Mouse (Mus musculus) gastrocnemius, adult 18-20 months (tissue): Measurements from ENCODE around the gene Naa80. TPM values are rescaled to one million over a fixed set of nuclear protein-coding genes. Genes with fewer than 3 reads are reported as not detected.
A peak's percentile ranks its signal among the peaks of the same experiment; 100 is the strongest.

Experiments used
- DNase-seq: peaks from one replicate; pipeline ENCODE4 v3.0.0; 2021; ENCODE audit warnings: low spot score
- total RNA-seq, 2 experiments: library from RNA; stranded (reverse); gene quantifications; 2 replicates each; pipeline ENCODE4 v1.2.3; 2021

The Naa80 gene
- total RNA-seq, 2 experiments from 2014 or later: 14.0 to 15.3 TPM

GRCm38 (mm10) chr9:107593101-107593976, 14.7 kb downstream of the Naa80 start:
- DNase-seq: peak; percentile 83

DNA sequence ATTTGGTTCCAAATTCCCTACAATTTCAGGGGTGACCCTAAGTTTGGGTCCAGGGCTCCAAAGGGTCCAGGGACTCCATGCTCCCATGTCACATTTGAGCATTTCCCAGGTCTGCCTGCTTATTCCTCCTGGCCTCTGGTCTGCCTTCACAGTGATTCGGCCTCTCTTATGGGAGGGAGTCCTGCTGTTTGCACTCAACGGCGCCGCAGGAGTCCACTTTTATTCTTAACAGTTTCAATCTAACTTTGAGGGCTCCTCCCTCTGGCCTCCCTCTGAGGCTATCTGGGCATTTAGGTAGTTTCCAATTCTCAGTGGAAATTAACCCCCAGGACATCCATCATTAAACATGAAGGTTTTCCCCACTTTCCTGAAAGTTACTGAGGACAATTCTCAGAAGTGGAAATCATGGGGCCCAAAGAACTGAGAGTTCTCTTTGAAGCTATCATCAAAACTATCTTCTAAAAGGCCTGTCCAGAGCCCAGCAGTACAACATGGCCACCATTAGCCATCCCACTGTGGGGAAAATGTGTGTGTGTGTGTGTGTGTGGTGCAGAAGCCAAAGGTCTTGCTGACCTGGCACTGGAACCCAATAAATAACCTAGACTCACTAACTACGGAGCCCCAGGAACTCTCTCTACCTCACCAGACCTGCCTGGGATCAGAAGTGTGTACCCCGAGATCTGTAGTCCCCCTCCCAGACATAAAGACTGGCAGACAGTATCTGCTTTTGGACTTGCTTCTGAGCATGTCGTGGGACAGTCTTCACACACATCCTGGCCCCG, 15.8 kb downstream of the Naa80 start:
- no peak for DNase-seq

GRCm38 (mm10) chr9:107596619-107597569, 18.2 kb downstream of the Naa80 start:
- DNase-seq: peak; percentile 89

- no peak for DNase-seq
Measured at GRCm38 (mm10) chr9:107598385-107598784, 19.7 kb downstream of the Naa80 start.

GRCm38 (mm10) chr9:107599433-107599832, 20.7 kb downstream of the Naa80 start:
- DNase-seq: no peak

GRCm38 (mm10) chr9:107599842-107600241, 21.2 kb downstream of the Naa80 start:
- DNase-seq: no peak

DNA sequence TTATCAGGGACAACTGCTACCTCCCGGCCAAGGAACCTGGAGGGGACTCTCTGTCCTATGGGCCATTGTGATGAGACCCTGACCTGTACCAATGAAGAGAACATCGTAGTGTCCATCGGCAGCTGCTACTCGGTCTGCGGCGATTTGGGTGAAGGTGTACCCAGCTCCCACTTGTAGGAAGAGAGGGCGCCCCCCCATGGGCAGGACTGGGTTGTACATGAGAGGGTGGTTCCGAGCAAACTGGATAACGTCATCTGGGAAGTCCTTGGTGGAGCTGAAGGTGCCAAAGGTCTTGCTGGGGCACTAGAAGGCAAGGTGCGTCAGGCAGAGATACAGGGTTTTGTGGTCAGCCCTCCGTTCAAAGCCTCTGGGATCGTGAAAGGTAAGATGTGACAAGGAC, 22.1 kb downstream of the Naa80 start:
- no peak for DNase-seq

- DNase-seq: no peak
Measured at GRCm38 (mm10) chr9:107601275-107601674, 22.6 kb downstream of the Naa80 start.

DNA sequence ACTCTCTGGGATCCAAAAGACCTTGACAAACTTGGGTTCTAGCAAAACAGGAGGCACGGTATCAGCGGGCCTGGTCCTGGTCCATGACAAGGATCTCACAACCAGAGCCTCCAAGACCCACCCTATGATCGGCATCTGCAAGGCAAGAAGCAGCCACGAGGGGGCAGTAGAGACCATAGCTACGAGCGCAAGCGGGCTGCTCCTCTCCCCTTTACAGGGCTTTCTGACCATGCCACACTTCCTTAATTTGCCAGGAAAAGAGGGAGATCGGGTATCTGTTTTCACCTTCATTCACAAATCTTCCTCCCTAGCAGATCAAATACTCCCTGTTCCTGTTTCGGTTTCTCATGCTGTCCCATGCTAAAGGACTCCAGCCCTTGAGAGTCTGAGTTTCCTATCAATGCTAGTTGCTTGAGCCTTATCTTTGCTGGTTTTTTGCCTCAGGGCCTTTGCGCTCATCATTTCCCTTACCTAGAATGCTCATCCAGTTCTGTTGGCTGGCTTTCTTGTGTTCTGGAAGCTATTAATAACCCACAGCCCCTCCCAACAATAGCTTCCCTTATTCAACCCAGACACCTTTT, 23.5 kb downstream of the Naa80 start:
- peak; percentile 95 for DNase-seq

GRCm38 (mm10) chr9:107603251-107603650, 24.6 kb downstream of the Naa80 start:
- DNase-seq: no peak

GRCm38 (mm10) chr9:107605041-107605661, 26.5 kb downstream of the Naa80 start:
- no peak for DNase-seq

GRCm38 (mm10) chr9:107606591-107606990, 27.9 kb downstream of the Naa80 start:
- peak; percentile 62 for DNase-seq

- DNase-seq: no peak
Measured at GRCm38 (mm10) chr9:107607036-107607435, 28.3 kb downstream of the Naa80 start.

DNA sequence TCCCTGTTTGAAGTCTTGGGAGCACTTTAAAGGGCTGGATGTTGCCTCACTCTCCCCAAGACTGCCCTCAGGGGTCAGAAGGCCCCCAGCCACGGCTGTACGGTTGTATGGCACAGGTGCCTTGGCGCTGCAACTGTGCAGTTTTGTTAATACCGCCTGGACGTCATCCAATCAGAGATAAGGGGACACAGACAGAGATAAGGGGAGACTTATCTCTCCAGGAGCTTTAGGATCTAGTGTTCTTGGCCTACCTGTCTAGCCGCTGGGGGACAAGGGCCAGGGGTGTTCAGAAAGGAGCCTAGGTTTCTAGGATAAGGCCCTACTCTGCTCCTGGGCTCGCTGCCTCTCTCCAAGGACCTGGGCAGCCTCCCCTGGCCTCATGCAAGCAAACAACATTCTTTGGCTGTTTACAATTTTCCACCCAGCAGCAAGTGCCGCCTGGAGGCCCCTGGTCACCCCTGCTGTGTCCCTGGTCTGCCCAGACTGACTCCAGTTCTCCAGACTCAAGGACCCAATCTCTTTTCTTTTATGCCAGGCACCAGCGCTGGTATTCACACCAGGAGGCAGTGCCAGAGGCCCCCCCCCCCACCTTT, 29.1 kb downstream of the Naa80 start:
- DNase-seq: no peak

DNA sequence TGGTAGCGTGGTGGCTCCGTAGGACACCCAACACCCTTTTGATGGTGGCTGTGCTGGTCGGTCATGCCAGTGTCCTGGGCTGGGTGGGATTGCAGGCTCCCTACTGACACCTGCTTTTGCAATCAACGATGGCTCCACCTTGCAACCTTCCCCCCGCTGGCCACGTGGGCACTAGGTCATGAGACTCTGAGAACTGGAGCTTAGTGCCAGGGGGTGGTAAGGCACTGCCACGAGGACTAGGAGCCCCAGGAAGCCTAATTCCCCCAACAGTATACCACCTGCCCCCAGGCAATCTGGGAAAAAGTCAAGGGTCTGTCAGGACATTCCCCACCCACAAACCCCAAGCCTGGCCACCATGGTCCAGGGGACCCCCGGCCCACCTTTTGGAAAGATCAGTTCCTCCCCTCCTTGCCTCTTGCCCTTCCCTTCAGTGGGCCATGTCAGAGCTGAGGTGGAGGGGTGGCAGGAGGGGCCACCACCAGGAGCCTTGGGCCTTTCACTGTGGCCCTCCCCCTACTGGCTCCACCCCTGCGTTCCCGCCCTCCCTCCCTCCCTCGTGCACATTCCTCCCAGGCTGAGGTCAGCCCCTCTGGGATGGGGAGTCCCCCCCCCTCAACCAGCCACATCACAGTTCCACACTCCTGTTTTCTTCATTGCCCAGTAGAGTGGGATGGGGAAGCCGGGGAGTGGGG, 30.2 kb downstream of the Naa80 start, which contains the start of gene Sema3b:
Gene Sema3b (minus strand): TSS at position 489 of the 692 bp plus-strand sequence.
- peak; percentile 53 for DNase-seq

GRCm38 (mm10) chr9:107609433-107609830, 30.7 kb downstream of the Naa80 start:
- DNase-seq: no peak

GRCm38 (mm10) chr9:107611456-107612190, 32.9 kb downstream of the Naa80 start:
- DNase-seq: no peak

DNA sequence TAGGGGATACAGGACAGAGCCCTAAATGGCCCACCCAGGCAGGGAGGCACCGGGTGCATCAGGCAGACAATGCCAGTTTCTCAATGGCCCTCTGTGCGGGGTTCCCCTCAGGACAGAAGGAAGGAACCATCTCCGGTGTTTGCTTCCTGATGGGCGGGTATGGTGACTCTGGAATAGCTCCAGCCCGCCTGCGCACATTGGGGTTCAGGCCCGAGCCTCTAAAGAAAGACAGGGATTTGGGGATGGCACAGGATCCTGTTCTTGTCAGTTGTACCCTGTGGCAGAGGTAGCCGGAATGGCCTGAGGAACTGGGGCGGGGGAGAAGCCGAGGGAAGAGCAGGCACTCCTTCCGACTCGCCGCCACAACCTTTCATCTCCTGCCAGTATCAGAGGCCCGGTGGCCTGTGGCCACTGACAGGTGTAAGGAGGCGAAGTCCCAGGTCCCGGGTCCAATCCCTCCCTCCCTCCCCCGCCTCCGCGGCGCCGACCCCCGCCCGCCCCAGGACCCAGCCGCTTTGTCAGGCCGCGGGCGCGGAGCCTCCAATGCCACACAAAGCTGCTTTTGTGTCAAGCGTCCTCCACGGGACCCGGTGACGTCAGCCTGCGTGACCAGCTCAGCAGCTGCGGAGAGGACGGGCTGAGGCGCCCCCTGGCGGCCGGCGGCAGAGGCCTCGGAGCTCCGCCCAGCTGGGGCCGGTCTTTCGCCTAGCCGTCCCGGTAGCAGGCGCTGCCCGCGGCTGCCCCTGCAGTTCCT, 33.7 kb downstream of the Naa80 start:
- peak; percentile 99 for DNase-seq
